Mouse (Mus musculus) cerebellum, adult 8-10 months (tissue): ENCODE data around the gene Spata1.

ENCODE experiments used
- DNase-seq: peaks from one replicate; pipeline ENCODE4 v3.0.0; 2022

Gene Spata1

DNA sequence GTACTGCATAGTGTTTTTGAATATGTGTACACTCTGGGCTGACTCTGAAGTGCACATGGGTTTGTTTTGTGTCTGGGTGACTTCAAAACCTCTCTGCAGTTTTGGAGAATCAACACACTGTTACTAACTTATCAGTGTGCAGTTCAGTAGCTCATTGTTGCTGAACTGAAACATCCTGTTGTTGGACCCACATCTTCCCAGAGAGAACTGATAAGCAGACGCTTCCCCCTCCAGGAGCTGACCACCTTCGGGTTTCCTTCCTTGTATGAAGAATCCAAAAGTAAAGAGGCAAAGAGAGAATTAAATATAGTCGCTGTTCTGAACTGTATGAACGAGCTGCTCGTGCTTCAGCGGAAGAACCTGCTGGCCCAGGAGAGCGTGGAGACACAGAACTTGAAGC lies 80.7 kb downstream of the Spata1 start:
- no peak for DNase-seq

DNA sequence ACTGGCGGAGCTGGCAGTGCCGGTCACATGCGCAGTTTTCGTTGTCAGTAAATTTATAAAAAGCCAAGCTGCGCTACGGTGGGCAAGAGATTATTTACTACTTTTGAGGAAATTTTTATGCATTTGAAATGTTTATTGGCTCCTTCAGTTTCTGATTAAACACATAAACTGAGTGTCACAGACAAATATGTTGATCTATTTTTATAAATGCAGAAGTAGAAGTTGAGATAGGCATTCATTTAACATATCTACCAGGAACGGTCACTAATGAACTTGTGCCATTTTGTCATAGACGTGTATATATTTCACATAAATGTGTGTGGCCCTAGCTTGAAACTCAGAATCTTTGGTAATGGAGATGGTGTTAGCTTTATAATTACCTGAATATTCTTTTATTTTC lies 81.7 kb downstream of the Spata1 start:
- DNase-seq = no peak

DNA sequence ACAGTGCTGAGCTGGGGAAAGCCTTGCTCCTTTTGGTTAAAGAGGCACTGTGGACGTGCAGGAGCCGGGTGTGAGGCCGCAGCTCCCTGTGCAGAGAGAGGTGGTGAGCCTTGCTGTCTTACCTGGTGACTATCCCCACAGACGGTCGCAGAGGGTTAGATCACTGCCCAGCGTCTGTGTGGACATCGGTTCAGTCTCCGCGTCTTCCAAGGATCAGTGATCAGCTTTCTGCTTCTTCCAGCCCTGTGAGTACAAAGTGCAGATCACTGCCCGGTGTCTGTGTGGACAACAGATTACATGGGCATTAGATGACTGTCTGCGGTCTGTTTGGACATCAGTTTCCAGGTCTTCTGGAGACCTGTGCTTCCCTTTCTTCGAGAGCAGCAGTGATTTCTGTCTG lies 85.0 kb downstream of the Spata1 start:
- DNase-seq = peak; percentile 28

DNA sequence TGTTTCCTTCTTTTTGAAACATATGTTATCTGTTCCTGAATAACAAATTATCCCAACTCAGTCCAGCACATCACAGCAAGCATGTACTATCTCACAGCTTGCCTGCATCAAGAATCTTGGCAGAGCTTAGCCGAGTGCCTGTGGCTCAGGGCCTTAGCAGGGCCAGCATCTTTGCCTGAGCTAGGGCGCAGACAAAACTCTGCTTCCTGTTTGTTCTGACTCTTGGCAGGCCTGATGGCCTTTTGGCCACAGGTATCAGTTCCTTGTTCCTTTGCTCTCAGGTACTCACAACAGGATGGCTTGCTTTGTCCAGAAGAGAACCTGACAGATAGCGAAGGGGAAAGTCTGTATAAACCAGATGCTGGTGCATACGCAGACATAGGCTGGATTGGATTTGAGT lies 85.6 kb downstream of the Spata1 start:
- DNase-seq = peak; percentile 68

DNA sequence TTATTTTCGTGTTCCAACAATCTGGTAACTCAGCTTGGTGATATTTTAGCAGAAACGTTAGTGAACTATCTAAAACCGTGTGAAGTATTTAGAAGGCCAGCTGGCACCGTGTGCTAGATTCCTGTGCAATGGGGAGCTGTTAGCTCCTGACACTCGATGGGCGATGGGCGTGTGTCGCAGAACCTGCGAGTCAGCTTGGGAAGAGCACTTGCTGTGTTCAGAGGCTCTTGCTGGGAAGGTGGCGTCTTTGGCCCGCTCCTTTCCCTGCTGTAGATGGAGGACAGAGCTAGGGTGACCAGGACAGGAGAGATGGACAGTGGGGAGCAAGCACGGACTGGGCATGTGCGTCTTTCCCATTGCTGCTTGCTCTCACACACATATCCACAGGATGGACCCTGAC lies 86.5 kb downstream of the Spata1 start:
- peak; percentile 35 for DNase-seq

DNA sequence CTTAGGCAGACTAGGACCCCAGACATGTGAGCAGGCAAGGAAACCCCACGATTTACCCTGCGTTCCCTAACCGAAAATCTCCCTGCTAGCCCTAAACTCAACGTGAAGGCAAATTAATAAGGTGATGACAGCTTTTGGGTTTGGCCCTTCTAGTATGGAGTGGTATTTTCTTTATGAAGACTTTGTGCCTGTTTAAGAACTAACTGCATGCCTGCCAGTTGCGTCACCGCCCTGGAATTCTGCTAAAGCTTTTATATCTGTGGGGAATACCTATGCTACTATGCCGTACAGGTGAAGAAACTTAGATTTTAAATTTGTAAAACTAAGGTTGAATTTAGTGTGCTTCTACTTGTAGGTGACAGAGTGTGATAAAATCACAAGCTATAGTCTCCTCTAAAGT lies 87.1 kb downstream of the Spata1 start:
- DNase-seq = no peak

DNA sequence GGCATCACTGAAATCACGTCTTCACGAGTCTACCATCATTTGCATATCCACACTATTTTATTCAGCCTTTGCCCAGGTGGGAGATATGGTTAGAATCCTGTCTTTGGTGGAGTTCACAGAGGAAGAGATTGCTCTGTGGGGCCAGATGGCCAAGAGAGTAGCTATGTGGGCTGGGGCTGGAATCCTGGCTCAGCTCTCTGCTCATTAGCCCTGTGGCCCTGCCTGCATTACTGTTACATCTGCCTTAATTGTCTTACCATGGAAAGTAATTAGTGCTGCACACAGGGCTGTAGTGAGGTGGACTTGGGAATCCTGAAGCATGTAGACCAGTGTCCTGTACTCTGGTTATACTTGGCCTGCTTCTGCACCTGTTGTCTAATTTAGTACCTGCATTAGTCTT lies 87.5 kb downstream of the Spata1 start:
- DNase-seq = peak; percentile 43

DNA sequence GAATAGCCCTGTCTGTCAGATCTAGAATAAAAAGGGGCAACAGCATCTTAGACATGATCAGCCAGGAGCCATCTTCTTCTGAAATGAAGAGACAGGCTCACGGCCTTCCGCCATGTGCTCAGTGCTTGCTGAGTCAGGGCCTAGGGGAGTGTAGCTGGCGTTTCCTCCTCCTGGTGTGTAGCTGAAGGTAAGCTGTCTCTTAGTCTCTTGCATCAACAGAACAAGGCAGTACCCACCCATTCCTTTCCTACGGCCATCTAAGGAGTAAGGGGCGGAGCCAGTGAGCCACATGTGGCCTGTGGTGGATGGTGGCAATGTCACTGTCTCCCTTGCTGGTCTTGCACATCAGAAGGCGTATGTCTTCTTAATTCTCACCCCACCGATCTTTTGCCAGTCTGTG lies 89.4 kb downstream of the Spata1 start:
- no peak for DNase-seq
